Mouse (Mus musculus) megakaryocyte progenitor cell, adult 5-6 weeks (primary cell): ENCODE measurements around the gene Tmem177. TPM values are rescaled to one million over a fixed set of nuclear protein-coding genes. Genes with fewer than 3 reads are reported as not detected.

Experiments used
- ATAC-seq: replicated peaks from 2 replicates; pipeline ENCODE4 v1.8.0; 2016; ENCODE audit warnings: mild to moderate bottlenecking, moderate TSS enrichment, inconsistent platforms; ENCODE audit not compliant: poor library complexity
- total RNA-seq, 2 experiments: library from RNA; stranded (forward) in 1 of 2; stranded (reverse) in 1 of 2; fragments of 157-497, 149-512 nt in 1 of 2; fragments of 200-1000 nt in 1 of 2; gene quantifications; 2 replicates each; pipeline versions ENCODE4 v1.2.3 to v1.2.4; 2015 to 2017

The Tmem177 gene
- total RNA-seq, 2 experiments from 2014 or later: 2.0 to 4.0 TPM

DNA sequence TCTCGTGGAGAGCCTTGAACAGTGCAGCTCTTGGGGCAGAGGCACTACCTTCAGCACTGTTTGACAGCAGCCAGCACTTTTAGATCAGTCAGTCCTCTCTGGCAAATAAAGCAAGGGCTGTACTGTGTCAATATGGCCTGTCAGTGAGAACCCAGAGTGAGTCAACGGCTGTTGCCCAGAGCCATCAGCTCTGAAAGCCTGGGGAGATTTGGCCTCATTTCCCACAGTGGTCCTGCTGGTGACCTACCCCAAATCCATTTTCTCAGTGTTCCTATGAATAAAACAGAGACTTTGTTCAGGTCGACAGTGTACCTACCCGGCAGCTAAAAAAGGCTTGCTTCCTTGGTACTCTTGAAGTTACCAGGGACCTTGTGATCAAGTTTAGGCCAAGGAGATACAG lies 21.1 kb downstream of the Tmem177 start:
- no peak for ATAC-seq

DNA sequence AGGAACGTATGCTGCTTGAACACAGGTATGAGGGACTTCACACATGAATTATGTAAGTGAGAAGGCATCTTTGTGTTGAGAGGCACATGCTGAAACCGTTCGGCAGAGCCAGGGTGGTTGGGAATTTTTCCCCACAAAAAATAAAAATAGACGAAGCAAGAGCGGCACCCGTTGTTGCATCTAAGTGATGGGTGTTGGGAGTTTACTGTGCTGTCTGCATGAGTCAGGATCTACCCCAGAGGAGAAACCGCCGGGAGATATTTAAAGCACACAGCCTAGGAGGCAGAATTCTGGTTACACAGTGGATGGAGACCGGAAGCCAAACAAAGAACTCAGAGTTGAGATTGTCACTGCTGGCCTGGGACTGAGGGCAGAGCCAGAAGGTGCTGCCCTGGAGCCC lies 21.9 kb downstream of the Tmem177 start:
- ATAC-seq: no peak

DNA sequence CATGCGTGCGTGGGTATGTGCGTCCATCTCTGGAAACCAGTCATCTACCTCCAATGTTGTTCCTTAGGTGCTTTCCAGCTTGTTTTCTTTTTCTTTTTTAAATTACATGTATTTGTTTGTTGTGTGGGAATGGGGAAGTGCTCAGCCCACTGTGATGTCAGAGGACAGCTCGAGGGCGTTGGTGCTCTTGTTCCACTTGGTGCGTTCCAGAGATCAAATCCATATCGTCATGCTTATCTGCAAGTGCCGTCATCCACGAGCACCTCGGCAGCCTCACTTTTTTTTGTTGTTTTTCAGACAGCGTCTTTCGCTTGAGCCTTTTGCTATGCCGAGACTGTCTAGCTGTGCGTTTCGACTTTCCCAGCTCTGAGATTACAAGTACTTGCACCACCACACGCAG lies 23.7 kb downstream of the Tmem177 start:
- no peak for ATAC-seq

DNA sequence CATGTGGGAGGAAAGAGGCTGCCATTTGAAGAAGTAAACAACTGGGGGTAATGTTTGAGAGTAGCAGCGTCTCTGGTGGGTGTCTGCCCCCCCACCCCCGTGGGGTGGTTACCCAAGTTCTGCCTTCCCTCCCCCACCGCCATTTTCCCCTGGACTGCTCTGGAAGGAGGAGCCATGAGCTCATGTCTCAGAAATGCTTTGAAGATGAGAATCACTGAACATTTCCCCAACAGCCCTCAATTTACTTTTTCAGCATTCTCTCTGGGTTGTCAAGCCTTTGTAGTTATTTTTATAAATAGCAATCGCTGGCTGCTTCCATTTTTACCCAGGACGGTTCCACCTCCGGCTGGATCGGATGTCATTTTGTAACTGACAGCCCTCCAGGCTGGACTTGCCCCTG lies 26.7 kb downstream of the Tmem177 start:
- no peak for ATAC-seq

DNA sequence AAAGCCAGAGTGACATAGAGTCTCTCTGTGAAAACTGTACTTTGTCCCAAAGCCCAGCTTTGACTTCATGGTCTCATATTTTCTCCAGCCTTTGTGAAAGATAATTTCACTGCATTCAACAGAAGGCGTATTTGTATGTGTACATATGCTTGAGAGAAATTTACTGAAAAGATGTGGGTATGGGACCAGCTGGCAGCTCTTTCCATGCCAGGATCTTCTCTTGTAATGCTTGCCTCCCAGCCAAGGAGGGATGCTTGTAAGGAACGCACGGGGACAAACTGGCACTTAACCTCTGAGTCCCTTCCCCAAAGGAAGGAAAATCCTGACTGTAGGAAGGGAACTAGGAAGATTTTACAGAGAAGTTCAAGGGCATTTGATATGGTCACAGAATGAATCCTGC lies 28.7 kb downstream of the Tmem177 start:
- ATAC-seq: no peak

DNA sequence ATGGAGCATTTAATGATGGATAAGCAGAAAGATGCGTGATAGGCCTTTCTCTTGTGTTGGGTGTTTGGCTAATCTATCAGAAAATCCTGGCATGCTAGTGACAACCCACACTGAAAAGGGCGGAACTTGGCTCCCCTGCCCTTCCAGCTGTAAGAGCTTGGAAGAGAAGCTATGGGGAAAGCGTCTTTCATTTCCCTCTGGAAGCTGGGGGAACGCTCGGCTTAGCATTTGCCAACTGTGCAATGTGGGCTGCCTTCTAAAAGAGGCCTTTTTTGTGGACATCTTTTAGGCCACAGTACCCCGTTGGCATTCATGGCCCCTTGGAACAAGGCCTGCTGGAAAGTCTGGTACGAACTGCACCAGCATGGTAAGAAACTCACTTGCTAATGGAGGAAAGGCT lies 34.1 kb downstream of the Tmem177 start:
- ATAC-seq: no peak

DNA sequence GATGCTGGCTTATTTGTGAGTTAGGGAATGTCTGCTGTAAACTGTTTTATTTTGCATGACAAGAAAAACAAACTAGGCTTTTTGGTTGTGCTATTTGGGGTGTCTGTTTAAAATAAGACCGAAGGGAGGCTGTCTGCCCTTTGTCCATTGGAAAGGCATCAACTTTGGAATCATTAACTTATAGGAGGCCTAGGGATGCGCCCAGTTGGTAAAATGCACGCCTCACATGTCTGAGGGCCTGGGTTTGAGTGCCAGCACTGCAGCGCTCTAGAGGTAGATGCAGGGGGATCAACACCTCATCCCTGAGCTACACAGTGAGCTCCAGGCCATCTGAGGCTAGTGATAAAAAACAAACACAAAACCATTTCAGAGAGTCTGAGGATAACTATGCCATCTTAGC lies 35.5 kb downstream of the Tmem177 start:
- no peak for ATAC-seq

DNA sequence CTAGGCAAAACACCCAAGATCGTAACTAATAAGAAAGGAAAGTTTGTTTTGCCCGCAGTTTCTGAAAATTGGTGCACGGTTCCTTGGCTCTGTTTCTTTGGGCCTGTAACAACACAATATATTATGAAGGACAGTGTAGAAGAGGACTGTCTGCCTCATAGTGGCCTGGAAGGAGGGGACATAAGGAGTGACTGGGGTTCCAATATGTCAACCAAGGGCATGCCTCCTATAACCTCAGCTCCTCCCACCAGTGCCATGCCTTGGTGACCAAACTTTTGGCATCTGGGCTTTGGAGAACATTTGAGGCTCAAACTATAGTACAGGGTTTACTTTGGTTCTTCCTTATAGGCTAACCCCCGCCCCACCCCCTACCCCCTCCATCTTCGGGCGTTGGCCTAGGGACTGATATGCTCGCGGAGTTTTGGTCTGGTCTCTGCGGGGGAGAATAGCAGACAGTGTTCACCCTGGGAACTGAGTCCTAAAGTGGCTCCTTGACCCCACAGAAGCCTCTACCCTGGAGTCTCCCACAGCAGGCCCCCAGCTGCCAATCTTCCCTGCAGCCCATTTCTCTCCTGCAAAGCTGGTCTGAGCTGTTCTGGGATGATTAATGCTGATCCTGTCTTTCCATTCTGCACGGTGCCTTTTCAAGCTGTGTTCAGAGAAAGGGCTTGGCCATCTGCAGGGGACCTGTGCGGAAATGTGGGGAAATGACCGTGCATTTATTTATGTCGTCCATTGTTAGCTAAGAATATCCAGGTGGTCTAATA lies 44.4 kb downstream of the Tmem177 start:
- ATAC-seq: no peak

DNA sequence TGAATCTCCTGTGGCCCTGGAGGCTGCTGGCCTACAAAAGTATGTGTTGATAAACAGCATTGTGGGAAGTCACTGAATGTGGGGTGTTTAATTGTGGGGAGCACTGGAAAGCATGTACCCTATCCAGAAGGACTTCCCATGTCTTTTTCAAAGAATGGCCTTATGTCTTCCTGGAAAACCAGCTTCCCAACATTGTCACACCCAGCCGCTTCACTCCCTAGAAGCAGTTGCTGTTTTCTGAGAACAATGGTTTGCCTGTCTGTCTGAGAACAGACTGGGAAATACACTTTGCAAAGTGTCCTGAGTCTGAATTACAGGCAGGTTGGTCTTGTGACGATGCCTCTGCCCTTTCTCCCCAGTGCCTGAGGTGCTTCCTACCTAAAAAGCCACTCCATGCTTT lies 45.7 kb downstream of the Tmem177 start:
- ATAC-seq: no peak

DNA sequence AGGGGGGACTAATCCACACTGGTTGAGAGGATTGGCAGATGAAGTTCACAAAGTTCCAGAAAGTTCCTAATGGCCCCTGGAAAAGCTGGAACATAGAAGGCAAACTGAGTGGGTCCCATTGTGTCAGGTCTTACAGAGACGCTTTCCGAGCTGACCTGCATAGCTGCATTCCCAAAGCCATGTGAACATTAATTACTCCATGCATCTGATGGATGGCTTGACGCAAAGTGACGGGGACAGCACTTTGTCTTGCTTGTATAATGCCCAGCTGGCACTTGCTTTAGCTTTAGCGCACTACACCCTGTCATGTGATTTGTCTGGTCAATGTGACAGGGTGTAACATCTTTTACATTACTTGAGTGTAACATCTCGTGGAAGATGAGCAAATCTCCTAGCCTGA lies 47.7 kb downstream of the Tmem177 start:
- ATAC-seq: no peak

DNA sequence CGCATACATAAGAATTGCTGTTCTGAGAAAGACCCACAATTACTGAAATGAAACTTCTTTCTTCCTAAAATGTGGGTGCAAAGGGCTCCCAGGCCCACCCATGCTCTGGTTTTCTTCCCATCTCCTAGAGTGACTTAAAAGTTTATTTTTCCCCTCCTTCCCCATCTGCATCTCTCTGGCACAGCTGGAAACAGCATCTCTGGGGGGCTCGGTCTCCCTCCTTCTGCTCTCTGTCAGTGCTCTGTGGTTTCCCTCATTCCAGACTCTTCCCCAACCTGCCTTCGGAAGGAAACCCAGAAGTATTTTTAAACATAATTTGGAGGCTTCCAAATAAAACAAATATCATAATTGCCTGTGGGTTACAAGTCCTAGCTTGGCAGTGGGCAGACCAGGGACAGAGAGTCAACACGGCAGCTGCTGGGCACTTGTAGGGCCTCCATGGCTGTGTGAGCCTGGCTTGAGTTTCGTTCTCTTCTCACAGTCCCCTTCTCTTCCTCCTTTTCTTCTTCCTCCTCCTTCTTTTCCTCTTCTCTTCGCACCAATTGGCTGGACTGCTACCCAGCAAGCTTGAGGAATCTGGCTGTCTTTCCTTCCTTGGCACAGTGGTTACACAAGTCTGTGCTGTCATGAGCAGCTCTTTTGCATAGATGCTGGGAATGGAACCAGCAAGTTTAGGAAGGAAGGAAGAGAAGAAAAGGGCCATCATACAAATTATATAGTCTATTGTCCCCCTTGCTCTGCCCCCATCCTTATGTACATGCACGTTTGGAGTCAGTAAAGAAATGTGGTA lies 49.3 kb downstream of the Tmem177 start:
- ATAC-seq: no peak

DNA sequence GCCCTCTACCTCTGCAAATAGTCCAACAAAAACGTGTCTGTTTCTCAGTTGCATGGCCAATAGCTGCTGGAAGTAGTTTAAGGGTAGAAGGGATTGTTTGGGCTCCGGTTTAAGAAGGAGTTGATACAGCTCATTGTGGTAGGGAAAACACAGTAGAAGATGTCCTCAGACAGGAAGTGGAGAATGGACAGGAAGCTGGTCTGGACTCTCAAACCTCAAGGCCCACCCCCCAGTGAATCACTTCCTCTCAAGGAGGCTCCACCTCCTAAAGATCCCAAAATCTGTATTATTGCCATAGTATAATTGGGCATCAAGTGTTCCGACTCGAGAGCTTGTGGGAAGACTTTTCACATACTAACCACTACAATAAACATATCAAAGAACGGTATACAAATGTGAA lies 53.4 kb downstream of the Tmem177 start:
- peak; percentile 77 for ATAC-seq

Other genes starting within 250 kb of the Tmem177 start
- 18.8 and 21.3 TPM in 2 replicates for gene Ptpn4, start 75.6 kb downstream of the Tmem177 start, total RNA-seq (2015)
- gene Ptpn4, start 75.6 kb downstream of the Tmem177 start, total RNA-seq (2017): 8.1 and 9.5 TPM in 2 replicates
- gene Cfap221, start 84.0 kb upstream of the Tmem177 start, total RNA-seq (2015): not detected in 2 replicates
- gene Cfap221, start 84.0 kb upstream of the Tmem177 start, total RNA-seq (2017): not detected in 2 replicates
- gene Sctr, start 93.7 kb upstream of the Tmem177 start, total RNA-seq (2015): not detected in 2 replicates
- gene Sctr, start 93.7 kb upstream of the Tmem177 start, total RNA-seq (2017): not detected in 2 replicates
- gene Tmem37, start 160.9 kb upstream of the Tmem177 start, total RNA-seq (2015): 0.12 TPM in 1 of 2 replicates, not detected in the other
- 0.46 TPM in 1 of 2 replicates, not detected in the other for gene Tmem37, start 160.9 kb upstream of the Tmem177 start, total RNA-seq (2017)
- gene Dbi, start 207.9 kb upstream of the Tmem177 start, total RNA-seq (2015): 344 and 366 TPM in 2 replicates
- 314 and 346 TPM in 2 replicates for gene Dbi, start 207.9 kb upstream of the Tmem177 start, total RNA-seq (2017)
- 12.3 and 13.0 TPM in 2 replicates for gene 3110009E18Rik, start 208.0 kb upstream of the Tmem177 start, total RNA-seq (2015)
- 2.4 and 11.5 TPM in 2 replicates for gene 3110009E18Rik, start 208.0 kb upstream of the Tmem177 start, total RNA-seq (2017)